Mouse (Mus musculus) 3134 (cell line): ENCODE data around the gene Col4a3.

Source experiments
- DNase-seq: peaks from one replicate; pipeline ENCODE4 v3.0.0-alpha.2; 2011; ENCODE audit warnings: low spot score; ENCODE audit not compliant: insufficient read length; ENCODE audit errors: extremely low read depth

Gene Col4a3

DNA sequence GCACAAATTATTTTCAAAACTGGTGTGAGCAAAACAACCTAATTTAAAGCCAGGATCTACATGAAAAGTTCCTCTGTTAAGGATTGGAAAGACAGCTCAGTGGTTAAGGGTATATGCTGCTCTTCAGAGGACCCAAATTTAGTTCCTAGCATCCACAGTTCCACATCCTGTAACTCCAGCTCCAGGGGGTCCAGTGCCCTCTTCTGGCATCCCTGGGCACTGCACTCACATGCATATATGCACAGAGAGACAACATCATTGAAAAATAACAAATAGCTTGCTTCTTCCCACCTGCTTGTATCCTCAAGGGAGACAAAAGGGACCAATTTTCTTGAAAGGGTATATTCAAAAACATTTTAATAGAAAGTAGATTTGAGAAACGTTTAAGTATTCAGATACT is 175.6 kb downstream of the Col4a3 start:
- no peak for DNase-seq

GRCm38 (mm10) chr1:82766227-82766626 is 179.5 kb downstream of the Col4a3 start:
- DNase-seq = no peak

GRCm38 (mm10) chr1:82766641-82767040 is 179.9 kb downstream of the Col4a3 start:
- DNase-seq = no peak

- no peak for DNase-seq
These were observed 181.5 kb downstream of the Col4a3 start, which contains the start of gene Tm4sf20 for GRCm38 (mm10) chr1:82768269-82768668. Tm4sf20 (minus strand) TSS chr1:82768461.

GRCm38 (mm10) chr1:82771022-82771586 is 184.4 kb downstream of the Col4a3 start, which contains the start of gene Gm47791:
Gm47791 (minus strand) TSS chr1:82771243.
- no peak for DNase-seq
